Comparison of ENCODE assay signal across 8 mouse cellular contexts in genomic region chrX:167276953-167277352, GRCm38 (mm10). TPM values are rescaled to one million over a fixed set of nuclear protein-coding genes. Genes with fewer than 3 reads are reported as not detected.
DNase-seq lines count a peak whose midpoint lies in the region; ATAC-seq and TF ChIP-seq lines count a peak whose summit lies in the region.

No protein-coding gene starts in this region.

- peak; percentile 41 for DNase-seq in ES-E14 (ENCODE audit: low read depth, low spot score)
- DNase-seq in c-Kit-negative CD71-positive TER-119-positive erythroid progenitor cells, embryonic 14.5 days (ENCODE audit: low read depth, low spot score), result peak; percentile 11
- peak; percentile 44 to 80 for DNase-seq in layer of hippocampus, postnatal 25 days (ENCODE audit: extremely low spot score in 1 of 2, low spot score in 1 of 2)
- peak; percentile 70 for DNase-seq in lung, postnatal 10 days
- DNase-seq in retina, postnatal 1 day, result peak; percentile 71
- DNase-seq in thymus, postnatal 36 days, result peak; percentile 50 to 57

- no peaks in the 10 kb centered on the region for H3K4me1 ChIP-seq in ES-E14 (ENCODE audit: control insufficient read depth in 2 of 2, insufficient read depth in 2 of 2, low read length in 2 of 2, poor library complexity in 1 of 2)
- no peaks in the 10 kb centered on the region for H3K4me1 ChIP-seq in forebrain, embryonic 16.5 days (replicated peaks; ENCODE audit: control insufficient read depth, insufficient read depth, low read length)
- H3K4me1 ChIP-seq in hindbrain, embryonic 12.5 days, result no peaks in the 10 kb centered on the region

- H3K4me3 ChIP-seq in ES-E14 (ENCODE audit: insufficient read depth in 1 of 2, low read depth in 1 of 2, low read length in 2 of 2, poor library complexity in 1 of 2, severe bottlenecking in 1 of 2), result no peak overlapping the region
- no peak overlapping the region for H3K4me3 ChIP-seq in forebrain, embryonic 16.5 days (replicated peaks; ENCODE audit: low read length)
- no peak overlapping the region for H3K4me3 ChIP-seq in hindbrain, embryonic 12.5 days

- no peaks in the 10 kb centered on the region for H3K27me3 ChIP-seq in forebrain, embryonic 16.5 days (replicated peaks; ENCODE audit: control insufficient read depth, insufficient read depth, low read length)
- H3K27me3 ChIP-seq in hindbrain, embryonic 12.5 days, result peaks cover 18% of the 10 kb centered on the region; the same call in 1 of the 2 replicates

- in situ Hi-C loops in ES-E14 (cut with MboI; ENCODE audit: low sequenced_read_pairs in 2 of 2, unreplicated experiment in 2 of 2), result loop anchor here (25.0 kb wide), 1 partner anchor 535 kb away; no protein-coding TSS in a partner anchor

- H3K27ac ChIP-seq in ES-E14 (ENCODE audit: insufficient read depth, low read depth, low read length, poor library complexity, severe bottlenecking), result no peak overlapping the region
- no peak overlapping the region for H3K27ac ChIP-seq in forebrain, embryonic 16.5 days (ENCODE audit: low read length)
- no peak overlapping the region for H3K27ac ChIP-seq in hindbrain, embryonic 12.5 days

- H3K4me2 ChIP-seq in forebrain, embryonic 16.5 days (ENCODE audit: low read length), result no peak overlapping the region
- peak overlapping the region; percentile 25 for H3K4me2 ChIP-seq in hindbrain, embryonic 12.5 days (replicated peaks)

- no peaks in the 10 kb centered on the region for H3K36me3 ChIP-seq in ES-E14 (ENCODE audit: control insufficient read depth, insufficient read depth, low read length, poor library complexity, severe bottlenecking)
- no peaks in the 10 kb centered on the region for H3K36me3 ChIP-seq in forebrain, embryonic 16.5 days (ENCODE audit: control insufficient read depth, insufficient read depth)
- H3K36me3 ChIP-seq in hindbrain, embryonic 12.5 days, result no peaks in the 10 kb centered on the region

- 0 out of 2 replicates have a peak, but pooled peaks have one; percentile 59 for ATAC-seq in forebrain, embryonic 16.5 days
- ATAC-seq in hindbrain, embryonic 12.5 days (ENCODE audit: low FRiP score), result no peak

- H3K9ac ChIP-seq in ES-E14 (ENCODE audit: insufficient read depth, low read depth, low read length, poor library complexity, severe bottlenecking), result no peak overlapping the region
- H3K9ac ChIP-seq in forebrain, embryonic 16.5 days (replicated peaks; ENCODE audit: low read depth, low read length), result no peak overlapping the region
- no peak overlapping the region for H3K9ac ChIP-seq in hindbrain, embryonic 12.5 days

- no peaks in the 10 kb centered on the region for H3K9me3 ChIP-seq in ES-E14 (ENCODE audit: control insufficient read depth, insufficient read depth, low read depth, low read length)
- no peaks in the 10 kb centered on the region for H3K9me3 ChIP-seq in forebrain, embryonic 16.5 days (ENCODE audit: control insufficient read depth, low read length)
- H3K9me3 ChIP-seq in hindbrain, embryonic 12.5 days (replicated peaks), result no peaks in the 10 kb centered on the region

- 22% methylated on average over 9 of the region's 9 CpGs for WGBS in forebrain, embryonic 16.5 days
- 28% methylated on average over 9 of the region's 9 CpGs for WGBS in hindbrain, embryonic 12.5 days

TF ChIP-seq in ES-E14, 5 proteins besides CTCF, POLR2A, EP300 and RAD21:
- no peak for TF ChIP-seq HCFC1 (IDR thresholded peaks at IDR 0.05; ENCODE audit: borderline replicate concordance, insufficient read depth, low read length)
- peak; percentile 47; the same call in 1 of the 2 replicates for TF ChIP-seq ZC3H11A (IDR thresholded peaks at IDR 0.05; ENCODE audit: borderline replicate concordance, low read depth, low read length)

RNA-seq across cellular contexts. Expression of gene Tlr8, which starts 12.8 kb away (rescaled TPM):
- not detected in 2 replicates for total RNA-seq in ES-E14 (2012; rRNA removed)
- polyA plus RNA-seq in forebrain, embryonic 16.5 days (2015; fragmentation: Nextera tagmentation; extraction: Ambion mirVana), result 0.10 TPM in 1 of 2 replicates, not detected in the other
- polyA plus RNA-seq in hindbrain, embryonic 12.5 days (2016; fragmentation: Nextera tagmentation; extraction: Ambion mirVana), result 0.09 and 0.27 TPM in 2 replicates
- total RNA-seq in layer of hippocampus, postnatal 25 days (2021), result under 1 TPM; 0.14 to 0.20 TPM

RNA-seq across cellular contexts. Expression of gene Tlr7, which starts 53.4 kb away (rescaled TPM):
- total RNA-seq in ES-E14 (2012; rRNA removed), result 0.09 and 0.11 TPM in 2 replicates
- polyA plus RNA-seq in forebrain, embryonic 16.5 days (2015; fragmentation: Nextera tagmentation; extraction: Ambion mirVana), result 0.13 and 0.53 TPM in 2 replicates
- 0.34 and 1.1 TPM in 2 replicates for polyA plus RNA-seq in hindbrain, embryonic 12.5 days (2016; fragmentation: Nextera tagmentation; extraction: Ambion mirVana)
- 1 to 10 TPM; 3.0 to 4.2 TPM for total RNA-seq in layer of hippocampus, postnatal 25 days (2021)

Comparison
In these comparisons a context has a peak if more than half of its experiments do, and no peak if none do; other contexts are left out.
1. DNase-seq: peak in every context shown above with its lines; median percentile 71 in retina, postnatal 1 day; 70 in lung, postnatal 10 days; 62 in layer of hippocampus, postnatal 25 days; 54 in thymus, postnatal 36 days; 41 in ES-E14; 11 in c-Kit-negative CD71-positive TER-119-positive erythroid progenitor cells, embryonic 14.5 days.